Mouse (Mus musculus) hindbrain, embryonic 16.5 days (tissue): ENCODE results near the gene Lhpp. TPM values are rescaled to one million over a fixed set of nuclear protein-coding genes. Genes with fewer than 3 reads are reported as not detected.

Experiments
- ATAC-seq: fragments of 200-750 bp; cut with Nextera tagmentation; 2 replicates; pipeline ENCODE4 v1.8.0; 2017; ENCODE audit warnings: moderate TSS enrichment, moderate library complexity
- H3K27ac ChIP-seq: fragments of 300-500 bp; sonication (generic); 2 replicates; pipeline ENCODE4 v1.5.1; 2014; ENCODE audit warnings: low read depth, mild to moderate bottlenecking, control low read depth, low read length, moderate library complexity
- H3K27me3 ChIP-seq: fragments of 300-500 bp; sonication (generic); replicated peaks from 2 replicates; pipeline ENCODE4 v1.6.1; 2014; ENCODE audit warnings: low read length; ENCODE audit not compliant: control insufficient read depth, insufficient read depth
- H3K36me3 ChIP-seq: fragments of 300-500 bp; sonication (generic); 2 replicates; pipeline ENCODE4 v1.6.1; 2014; ENCODE audit warnings: mild to moderate bottlenecking, low read length, moderate library complexity, mixed read lengths; ENCODE audit not compliant: control insufficient read depth, insufficient read depth
- H3K4me1 ChIP-seq: fragments of 300-500 bp; sonication (generic); 2 replicates; pipeline ENCODE4 v1.6.1; 2014; ENCODE audit warnings: low read depth, low read length; ENCODE audit not compliant: control insufficient read depth, insufficient read depth
- H3K4me2 ChIP-seq: fragments of 300-500 bp; sonication (generic); 2 replicates; pipeline ENCODE4 v1.6.1; 2014; ENCODE audit warnings: mild to moderate bottlenecking, low read length, control low read depth, moderate library complexity
- H3K4me3 ChIP-seq: fragments of 300-500 bp; sonication (generic); 2 replicates; pipeline ENCODE4 v1.5.1; 2014; ENCODE audit warnings: mild to moderate bottlenecking, low read length, control low read depth, moderate library complexity
- H3K9ac ChIP-seq: fragments of 300-500 bp; sonication (generic); 2 replicates; pipeline ENCODE4 v1.6.1; 2014; ENCODE audit warnings: low read depth, mild to moderate bottlenecking, control low read depth, low read length, moderate library complexity
- H3K9me3 ChIP-seq: fragments of 300-500 bp; sonication (generic); 2 replicates; pipeline ENCODE4 v1.6.1; 2014; ENCODE audit warnings: mild to moderate bottlenecking, low read length, moderate library complexity; ENCODE audit not compliant: control insufficient read depth
- WGBS: fragments of 180-500 bp; shearing (Covaris S2); extraction: QIAGEN DNeasy Blood & Tissue Kit; methylation state at CpG from one replicate; pipeline ENCODE4 v1.1.7; 2014; 5-methylcytosine and 5-hydroxymethylcytosine counted together
- polyA plus RNA-seq: library from polyadenylated mRNA; unstranded; fragments of >200 nt; fragmentation: Nextera tagmentation; extraction: Ambion mirVana; gene quantifications from 2 replicates; pipeline ENCODE4 v1.2.1, GENCODE M21; 2015

Lhpp gene
- polyA plus RNA-seq, 1 experiment from 2014 or later = 56.2 TPM

DNA sequence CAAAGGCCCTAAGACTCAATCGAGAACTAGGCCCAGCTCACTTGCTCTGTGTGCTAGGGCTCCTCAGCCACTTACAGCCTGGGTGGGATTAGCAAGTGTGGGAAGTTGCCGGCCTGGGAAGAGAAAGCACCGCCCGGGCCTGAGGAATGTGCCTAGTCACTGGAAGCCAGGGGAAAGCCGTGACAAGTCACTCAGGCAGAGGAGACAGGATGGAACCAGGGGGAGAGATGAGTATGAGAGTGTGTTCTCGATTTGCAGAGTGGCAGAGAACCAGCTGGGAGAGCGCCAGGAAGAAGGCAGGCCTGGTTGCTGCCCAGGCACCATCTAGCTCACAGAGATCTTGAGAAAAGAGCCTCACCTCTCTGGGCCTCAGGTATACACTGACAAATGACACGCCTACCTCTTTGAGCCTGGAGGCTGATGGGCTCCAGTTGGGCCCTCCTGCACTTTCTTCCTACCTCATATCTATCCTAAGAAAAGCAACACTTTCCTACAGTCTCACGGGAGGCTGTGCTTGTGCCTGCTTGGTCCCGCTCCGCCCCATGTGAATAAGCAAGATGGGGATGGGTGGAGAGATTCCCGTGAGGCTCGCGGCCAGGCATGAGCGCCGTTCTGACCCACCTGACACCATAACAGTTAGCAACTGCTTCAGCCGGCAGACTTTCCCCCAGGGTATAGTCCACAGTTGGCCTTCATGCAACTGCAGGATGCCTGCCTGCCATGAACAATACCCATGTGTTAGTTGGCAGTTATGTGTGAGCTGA lies 125.8 kb downstream of the Lhpp start:
- ATAC-seq = no peak
- Histone ChIP-seq H3K27me3 (no peaks in the 10 kb centered on the region), H3K27ac (no peak overlapping the region)

DNA sequence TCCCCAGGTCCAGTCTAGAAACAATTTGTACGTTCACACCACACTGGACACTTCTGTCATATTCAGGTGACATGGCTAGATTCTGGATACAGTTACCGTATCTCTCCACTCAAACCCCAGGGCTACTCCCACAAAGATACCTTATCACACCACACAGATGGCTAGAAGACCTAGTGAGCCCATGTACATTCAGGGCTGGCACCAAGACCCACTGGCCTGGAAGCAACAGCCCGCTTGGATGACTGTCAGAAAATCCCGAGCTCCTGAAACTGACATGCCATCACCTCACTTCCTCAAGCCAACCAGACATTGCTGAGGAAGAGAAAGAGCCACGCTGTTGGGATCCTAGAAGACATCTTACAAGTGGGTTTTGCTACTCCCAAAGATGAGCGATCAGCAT lies 128.4 kb downstream of the Lhpp start:
- Histone ChIP-seq H3K27me3 (no peaks in the 10 kb centered on the region), H3K27ac (no peak overlapping the region), H3K4me1 (peaks cover 15% of the 10 kb centered on the region), H3K4me2 (no peak overlapping the region), H3K9ac (no peak overlapping the region), H3K4me3 (no peak overlapping the region), H3K36me3 (no peaks in the 10 kb centered on the region), H3K9me3 (no peaks in the 10 kb centered on the region)
- 97% methylated on average over 6 of the region's 6 CpGs for WGBS
- no peak for ATAC-seq

More for the DNA sequence above, 125.8 kb downstream of the Lhpp start:
- Histone ChIP-seq H3K9ac (no peak overlapping the region), H3K4me1 (peaks cover 35% of the 10 kb centered on the region), H3K4me3 (no peak overlapping the region), H3K4me2 (no peak overlapping the region), H3K36me3 (no peaks in the 10 kb centered on the region), H3K9me3 (no peaks in the 10 kb centered on the region)
- 61% methylated on average over 17 of the region's 17 CpGs for WGBS

GRCm38 (mm10) chr7:132739829-132740228 lies 129.4 kb downstream of the Lhpp start:
- Histone ChIP-seq H3K9me3 (no peaks in the 10 kb centered on the region), H3K27ac (no peak overlapping the region), H3K4me2 (no peak overlapping the region), H3K9ac (no peak overlapping the region), H3K4me1 (peaks cover 11% of the 10 kb centered on the region), H3K36me3 (no peaks in the 10 kb centered on the region), H3K4me3 (no peak overlapping the region), H3K27me3 (no peaks in the 10 kb centered on the region)
- ATAC-seq = no peak
- 89% methylated on average over 6 of the region's 6 CpGs for WGBS

- no peak overlapping the region for H3K9ac ChIP-seq
- H3K27ac ChIP-seq = no peak overlapping the region
- no peaks in the 10 kb centered on the region for H3K4me1 ChIP-seq
- H3K27me3 ChIP-seq = no peaks in the 10 kb centered on the region
- no peaks in the 10 kb centered on the region for H3K36me3 ChIP-seq
- ATAC-seq = no peak
- H3K9me3 ChIP-seq = no peaks in the 10 kb centered on the region
- no peak overlapping the region for H3K4me2 ChIP-seq
- WGBS = 80% methylated on average over 5 of the region's 5 CpGs
- H3K4me3 ChIP-seq = no peak overlapping the region
These were observed 132.5 kb downstream of the Lhpp start for GRCm38 (mm10) chr7:132742912-132743311.

DNA sequence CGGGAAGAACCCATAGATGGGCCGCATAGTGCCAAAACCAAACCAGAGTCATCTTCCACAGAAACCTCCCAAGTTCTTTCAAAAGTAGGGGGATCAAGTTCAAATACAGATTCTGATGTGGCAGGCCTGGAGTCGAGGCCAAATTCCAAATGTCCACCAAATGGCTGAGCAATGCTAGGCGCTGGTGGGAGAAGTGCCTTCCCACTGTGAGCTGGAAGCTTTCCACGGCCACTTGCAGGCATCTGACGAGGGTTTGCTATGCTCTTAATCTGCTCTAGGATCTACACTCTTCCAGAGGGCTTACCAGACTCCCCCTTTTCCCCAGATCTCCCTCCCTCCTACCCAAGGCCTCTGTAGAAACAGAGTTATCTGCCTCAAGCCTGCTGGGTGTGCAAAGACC lies 136.7 kb downstream of the Lhpp start:
- H3K27me3 ChIP-seq = no peaks in the 10 kb centered on the region
- H3K9ac ChIP-seq = no peak overlapping the region
- no peak overlapping the region for H3K4me3 ChIP-seq
- H3K27ac ChIP-seq = no peak overlapping the region
- H3K9me3 ChIP-seq = no peaks in the 10 kb centered on the region
- WGBS = 70% methylated on average over 6 of the region's 6 CpGs
- 0 out of 2 replicates have a peak, but pooled peaks cover 2% of the 10 kb centered on the region for H3K4me1 ChIP-seq
- no peaks in the 10 kb centered on the region for H3K36me3 ChIP-seq
- no peak overlapping the region for H3K4me2 ChIP-seq
- ATAC-seq = no peak

- H3K4me1 ChIP-seq = 0 out of 2 replicates have a peak, but pooled peaks cover 3% of the 10 kb centered on the region
- no peaks in the 10 kb centered on the region for H3K36me3 ChIP-seq
- no peak overlapping the region for H3K9ac ChIP-seq
- no peak overlapping the region for H3K4me3 ChIP-seq
- ATAC-seq = no peak
- H3K9me3 ChIP-seq = no peaks in the 10 kb centered on the region
- no peak overlapping the region for H3K4me2 ChIP-seq
- H3K27me3 ChIP-seq = no peaks in the 10 kb centered on the region
- no peak overlapping the region for H3K27ac ChIP-seq
- WGBS = 82% methylated on average over 3 of the region's 3 CpGs
These were observed 137.8 kb downstream of the Lhpp start for GRCm38 (mm10) chr7:132748076-132748769.

- no peak for ATAC-seq
- H3K27me3 ChIP-seq = no peaks in the 10 kb centered on the region
- no peaks in the 10 kb centered on the region for H3K36me3 ChIP-seq
- no peak overlapping the region for H3K9ac ChIP-seq
- peaks cover 15% of the 10 kb centered on the region for H3K4me1 ChIP-seq
- no peak overlapping the region for H3K4me2 ChIP-seq
- H3K4me3 ChIP-seq = no peak overlapping the region
- WGBS = 92% methylated on average over 11 of the region's 11 CpGs
- H3K27ac ChIP-seq = no peak overlapping the region
- no peaks in the 10 kb centered on the region for H3K9me3 ChIP-seq
These were observed 139.1 kb downstream of the Lhpp start for GRCm38 (mm10) chr7:132749504-132749903.

DNA sequence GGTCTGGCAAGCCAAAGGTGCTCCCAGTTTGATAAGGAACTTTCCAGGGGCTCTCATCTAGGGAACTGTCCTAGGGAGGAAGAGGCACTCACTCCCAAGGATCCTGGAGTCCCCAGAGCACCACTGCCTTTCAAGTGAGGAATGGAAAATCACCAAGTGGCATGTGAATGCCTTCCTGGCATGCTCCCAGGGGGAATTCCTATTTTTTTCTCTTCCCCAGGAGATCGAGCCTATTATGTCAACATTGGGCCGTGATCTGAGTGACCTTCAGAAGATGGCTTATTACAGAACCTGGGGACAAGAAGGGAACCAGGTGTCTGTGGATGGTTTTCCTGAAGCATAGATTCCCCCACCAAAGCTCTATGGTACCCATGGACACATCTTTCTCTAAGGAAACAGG lies 141.3 kb downstream of the Lhpp start:
- no peak overlapping the region for H3K4me3 ChIP-seq
- no peak for ATAC-seq
- H3K36me3 ChIP-seq = no peaks in the 10 kb centered on the region
- 70% methylated on average over 2 of the region's 2 CpGs for WGBS
- H3K9me3 ChIP-seq = no peaks in the 10 kb centered on the region
- H3K9ac ChIP-seq = no peak overlapping the region
- no peak overlapping the region for H3K27ac ChIP-seq
- H3K27me3 ChIP-seq = no peaks in the 10 kb centered on the region
- peaks cover 22% of the 10 kb centered on the region for H3K4me1 ChIP-seq
- no peak overlapping the region for H3K4me2 ChIP-seq

- Histone ChIP-seq H3K4me2 (no peak overlapping the region), H3K4me1 (peaks cover 22% of the 10 kb centered on the region), H3K27ac (peak overlapping the region; percentile 52), H3K9ac (no peak overlapping the region), H3K4me3 (no peak overlapping the region), H3K9me3 (no peaks in the 10 kb centered on the region), H3K36me3 (no peaks in the 10 kb centered on the region), H3K27me3 (no peaks in the 10 kb centered on the region)
- ATAC-seq = peak; percentile 74
- WGBS = 36% methylated on average over 4 of the region's 4 CpGs
These were observed 143.3 kb downstream of the Lhpp start for GRCm38 (mm10) chr7:132753518-132754388.
